Comparison of ENCODE assay signal across 8 mouse cellular contexts in the genomic region with DNA sequence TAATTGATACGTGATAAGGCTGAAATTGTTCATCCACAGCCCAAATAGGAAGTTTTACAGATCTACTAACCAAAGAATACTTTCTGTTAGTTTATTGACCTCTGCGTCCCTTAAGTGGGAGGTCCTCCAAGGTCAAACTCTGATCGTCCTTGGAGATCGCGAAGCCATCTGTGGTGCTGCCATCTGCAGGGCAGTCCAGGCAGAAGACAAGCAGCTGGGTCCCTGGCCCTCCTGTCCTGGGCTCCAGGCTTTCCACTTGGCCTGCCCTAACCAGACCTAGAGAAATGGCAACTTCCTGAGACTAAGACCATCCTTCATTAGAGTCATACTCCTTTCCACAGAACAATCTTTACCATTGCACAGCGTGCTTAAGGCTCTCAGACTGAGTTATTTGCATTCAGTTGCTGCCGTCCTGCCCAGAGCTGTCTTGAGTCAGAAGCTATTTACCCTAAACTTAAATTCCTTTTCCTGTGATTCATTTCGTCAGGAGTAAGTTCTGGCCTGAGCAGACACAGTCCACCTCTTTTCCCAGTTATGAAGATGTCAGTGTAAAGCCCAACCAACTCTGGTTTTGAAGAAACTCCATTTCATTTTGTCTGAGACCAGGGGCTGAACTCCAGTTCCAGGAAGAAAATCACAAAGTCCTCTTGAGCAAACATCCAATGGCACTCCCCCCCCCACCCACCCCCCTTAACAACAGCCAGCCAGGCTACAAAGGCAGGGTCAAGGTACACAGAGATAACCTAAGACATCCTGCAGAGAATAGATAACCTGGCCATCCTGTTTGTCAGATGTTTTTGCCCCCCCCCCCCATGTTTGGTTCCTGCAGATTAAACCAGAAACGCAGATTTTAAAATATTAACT. TPM values are rescaled to one million over a fixed set of nuclear protein-coding genes. Genes with fewer than 3 reads are reported as not detected.
DNase-seq lines count a peak whose midpoint lies in the region; ATAC-seq and TF ChIP-seq lines count a peak whose summit lies in the region.
"Had no signal": no experiment of that assay in that cellular context is flagged by ENCODE, and none has a peak within 500 bp of the region (broad histone marks: within the 10 kb centered on the region; RNA-seq: fewer than 3 reads in every experiment).

No protein-coding gene starts in this region.

- H3K27me3 ChIP-seq in kidney, adult 2 months (replicated peaks; ENCODE audit: control insufficient read depth, insufficient read depth, low read length), result no peaks in the 10 kb centered on the region
- H3K27me3 ChIP-seq in MEL (ENCODE audit: control insufficient read depth in 1 of 2, insufficient read depth in 2 of 2, low read length in 2 of 2), result no peaks in the 10 kb centered on the region
- H3K27me3 ChIP-seq in liver, embryonic 16.5 days (ENCODE audit: control insufficient read depth, insufficient read depth, low read depth, low read length), result no peaks in the 10 kb centered on the region

- 0 out of 2 replicates have a peak, but pooled peaks have one; percentile 45 for ATAC-seq in liver, embryonic 16.5 days (ENCODE audit: low read depth)
- ATAC-seq in erythroid progenitor cell, adult 5-6 weeks (replicated peaks; ENCODE audit: low FRiP score, poor library complexity, severe bottlenecking), result no peak

- no peak overlapping the region for H3K4me2 ChIP-seq in liver, embryonic 16.5 days (ENCODE audit: low read depth, low read length)

- H3K9ac ChIP-seq in MEL (ENCODE audit: control insufficient read depth, low read depth, low read length, poor library complexity, severe bottlenecking), result no peak overlapping the region
- no peak overlapping the region for H3K9ac ChIP-seq in liver, embryonic 16.5 days (ENCODE audit: low read depth, low read length)

- no peak for DNase-seq in kidney, adult 2 months
- no peak for DNase-seq in kidney, postnatal 14 days
- DNase-seq in MEL (ENCODE audit: low read depth, low spot score), result no peak
- peak; percentile 35 for DNase-seq in embryo, embryonic 10 days (ENCODE audit: low spot score)
- no peak for DNase-seq in right cerebral cortex, postnatal 14 days
- DNase-seq: gastrocnemius, postnatal 25 days had no signal

- peak; percentile 29; the same call in 1 of the 2 replicates for TF ChIP-seq CTCF in kidney, adult 2 months (conservative IDR thresholded peaks at IDR 0.05; ENCODE audit: insufficient read depth, insufficient read length, low read depth, low read length)
- TF ChIP-seq CTCF in MEL (IDR thresholded peaks at IDR 0.05 in 2 of 3, conservative IDR thresholded peaks at IDR 0.05 in 1 of 3; ENCODE audit: control insufficient read depth in 1 of 3, insufficient read depth in 1 of 3, low read depth in 2 of 3, low read length in 3 of 3, poor library complexity in 1 of 3, severe bottlenecking in 1 of 3), result peak in 2 of 3 experiments; percentile 9 to 40; a peak in 2 of 6 replicates

- no peaks in the 10 kb centered on the region for H3K79me2 ChIP-seq in MEL (ENCODE audit: control insufficient read depth, insufficient read depth, low read length, poor library complexity)

- no peaks in the 10 kb centered on the region for H3K36me3 ChIP-seq in kidney, adult 2 months (ENCODE audit: control insufficient read depth, insufficient read depth, low read length)
- no peaks in the 10 kb centered on the region for H3K36me3 ChIP-seq in MEL (ENCODE audit: control insufficient read depth in 1 of 2, insufficient read depth in 2 of 2, low read length in 2 of 2)
- H3K36me3 ChIP-seq in liver, embryonic 16.5 days (ENCODE audit: control insufficient read depth, insufficient read depth), result no peaks in the 10 kb centered on the region

- TF ChIP-seq RAD21 in MEL (IDR thresholded peaks at IDR 0.05; ENCODE audit: low read depth, low read length), result no peak

- TF ChIP-seq POLR2A in kidney, adult 2 months (IDR thresholded peaks at IDR 0.05; ENCODE audit: low read depth, low read length), result no peak
- TF ChIP-seq POLR2A in MEL (IDR thresholded peaks at IDR 0.05; ENCODE audit: control insufficient read depth in 1 of 2, insufficient read depth in 1 of 2, low read depth in 1 of 2, low read length in 2 of 2, poor library complexity in 1 of 2), result no peak

- no peak for TF ChIP-seq EP300 in MEL (IDR thresholded peaks at IDR 0.05; ENCODE audit: low read depth in 1 of 2, low read length in 2 of 2)

- no peak overlapping the region for H3K27ac ChIP-seq in kidney, adult 2 months (ENCODE audit: insufficient read depth, low read depth, low read length)
- H3K27ac ChIP-seq in MEL (ENCODE audit: control insufficient read depth, low read depth, low read length), result no peak overlapping the region
- no peak overlapping the region for H3K27ac ChIP-seq in liver, embryonic 16.5 days (ENCODE audit: low read length)

- H3K4me1 ChIP-seq in kidney, adult 2 months (ENCODE audit: control insufficient read depth, insufficient read depth, low read length), result no peaks in the 10 kb centered on the region
- H3K4me1 ChIP-seq in MEL (ENCODE audit: control insufficient read depth in 1 of 2, insufficient read depth in 2 of 2, low read length in 2 of 2), result peaks cover 0 to 3% of the 10 kb centered on the region in 2 experiments; a peak in 1 of 4 replicates
- H3K4me1 ChIP-seq in liver, embryonic 16.5 days (ENCODE audit: control insufficient read depth, low read depth, low read length), result no peaks in the 10 kb centered on the region

- no peaks in the 10 kb centered on the region for H3K9me3 ChIP-seq in MEL (replicated peaks; ENCODE audit: insufficient read depth, low read length)
- no peaks in the 10 kb centered on the region for H3K9me3 ChIP-seq in liver, embryonic 16.5 days (replicated peaks; ENCODE audit: control insufficient read depth, low read length)

- WGBS in kidney, adult 2 months, result 73% methylated on average over 9 of the region's 9 CpGs
- 49% methylated on average over 9 of the region's 9 CpGs for WGBS in liver, embryonic 16.5 days (ENCODE audit: insufficient replicate concordance)

- H3K4me3 ChIP-seq in kidney, adult 2 months (ENCODE audit: insufficient read depth, low read depth, low read length), result no peak overlapping the region
- H3K4me3 ChIP-seq in MEL (ENCODE audit: control insufficient read depth in 1 of 2, insufficient read depth in 1 of 2, low read depth in 2 of 2, low read length in 2 of 2), result no peak overlapping the region
- no peak overlapping the region for H3K4me3 ChIP-seq in liver, embryonic 16.5 days (ENCODE audit: low read depth, low read length)

TF ChIP-seq in MEL, 35 proteins besides CTCF, POLR2A, EP300 and RAD21:
- TF ChIP-seq TCF12 (IDR thresholded peaks at IDR 0.05; ENCODE audit: low read depth, low read length) (peak; percentile 24; the same call in 1 of the 2 replicates), SMC3 (IDR thresholded peaks at IDR 0.05; ENCODE audit: low read depth, low read length) (0 out of 2 replicates have a peak, but pooled peaks have one; percentile 6), RCOR1 (IDR thresholded peaks at IDR 0.05; ENCODE audit: low read depth, low read length) (no peak), MAFK (IDR thresholded peaks at IDR 0.05; ENCODE audit: borderline replicate concordance, low read depth, low read length) (no peak)
TF ChIP-seq in MEL: peak in this region for 2.

RNA-seq across cellular contexts. Expression of a gene that starts 35.0 kb away (rescaled TPM):
- polyA plus RNA-seq in kidney, adult 2 months (2012; rRNA removed), result 0.15 and 1.7 TPM in 2 replicates
- total RNA-seq in MEL (2012; rRNA removed), result not detected in 2 replicates
- polyA plus RNA-seq in MEL (2012; ENCODE audit: insufficient read depth in 1 of 2, insufficient read length in 2 of 2, low read depth in 1 of 2, low replicate concordance in 2 of 2, missing spikeins in 1 of 2), result not detected
- polyA plus RNA-seq in liver, embryonic 16.5 days (2015; fragmentation: Nextera tagmentation; extraction: Ambion mirVana), result 0.29 and 0.35 TPM in 2 replicates
- not detected in 2 replicates for total RNA-seq in erythroid progenitor cell, adult 5-6 weeks (2015; ENCODE audit: low replicate concordance)
- not detected in 2 replicates for total RNA-seq in erythroid progenitor cell, adult 5-6 weeks (2017; ENCODE audit: low replicate concordance)

RNA-seq across cellular contexts. Expression of a gene that starts 38.0 kb away (rescaled TPM):
- 70.7 and 80.9 TPM in 2 replicates for polyA plus RNA-seq in kidney, adult 2 months (2012; rRNA removed)
- 2.3 and 2.8 TPM in 2 replicates for total RNA-seq in MEL (2012; rRNA removed)
- 10 to 100 TPM in 1 of 2 experiments, not detected in 1; 13.1 TPM for polyA plus RNA-seq in MEL (2012; ENCODE audit: insufficient read depth in 1 of 2, insufficient read length in 2 of 2, low read depth in 1 of 2, low replicate concordance in 2 of 2, missing spikeins in 1 of 2)
- 14.5 and 19.4 TPM in 2 replicates for polyA plus RNA-seq in liver, embryonic 16.5 days (2015; fragmentation: Nextera tagmentation; extraction: Ambion mirVana)
- 32.4 and 38.6 TPM in 2 replicates for total RNA-seq in erythroid progenitor cell, adult 5-6 weeks (2015; ENCODE audit: low replicate concordance)
- 9.8 and 40.0 TPM in 2 replicates for total RNA-seq in erythroid progenitor cell, adult 5-6 weeks (2017; ENCODE audit: low replicate concordance)
